Mouse (Mus musculus) cortical plate, adult 2 months (tissue): ENCODE measurements around the gene Oxsr1.

Experiments
- CTCF ChIP-seq: fragments of 200-500 bp; IDR thresholded peaks from 2 replicates; pipeline ENCODE4 v1.5.1; 2011; ENCODE audit warnings: mild to moderate bottlenecking, control low read depth, low read length; ENCODE audit not compliant: insufficient read depth; ENCODE audit errors: extremely low read depth
- POLR2A ChIP-seq: fragments of 200-500 bp; IDR thresholded peaks from 2 replicates; pipeline ENCODE4 v1.6.1; 2011; ENCODE audit warnings: mild to moderate bottlenecking, low read length, control low read depth; ENCODE audit not compliant: insufficient read depth; ENCODE audit errors: extremely low read depth

GRCm38 (mm10) chr9:119206666-119207065 is 115.6 kb downstream of the Oxsr1 start:
- no peak for TF ChIP-seq POLR2A
- no peak for TF ChIP-seq CTCF
